Mouse (Mus musculus) cerebellum, adult 2 months (tissue): ENCODE data around the gene Nrp1. TPM values are rescaled to one million over a fixed set of nuclear protein-coding genes. Genes with fewer than 3 reads are reported as not detected.

Experiments used
- DNase-seq, 2 experiments: peaks; one replicate each; pipeline ENCODE4 v3.0.0; 2021
- H3K27ac ChIP-seq: fragments of 200-500 bp; 2 replicates; pipeline ENCODE4 v1.5.1; 2012; ENCODE audit warnings: low read length, control low read depth, inconsistent platforms; ENCODE audit not compliant: insufficient read depth
- H3K27me3 ChIP-seq: fragments of 200-500 bp; 2 replicates; pipeline ENCODE4 v1.6.1; 2012; ENCODE audit warnings: inconsistent platforms, mild to moderate bottlenecking, low read length, moderate library complexity; ENCODE audit not compliant: control insufficient read depth, insufficient read depth
- H3K4me1 ChIP-seq: fragments of 200-500 bp; 2 replicates; pipeline ENCODE4 v1.6.1; 2011; ENCODE audit warnings: low read length; ENCODE audit not compliant: control insufficient read depth, insufficient read depth
- H3K4me3 ChIP-seq: fragments of 200-500 bp; replicated peaks from 2 replicates; pipeline ENCODE3; 2011; ENCODE audit warnings: mild to moderate bottlenecking, low read depth, low read length, control low read depth; ENCODE audit not compliant: insufficient read depth
- CTCF ChIP-seq: fragments of 200-500 bp; IDR thresholded peaks from 2 replicates; pipeline ENCODE4 v1.5.1; 2011; ENCODE audit warnings: low read depth, mild to moderate bottlenecking, control low read depth, low read length, moderate library complexity, borderline replicate concordance; ENCODE audit not compliant: insufficient read depth
- POLR2A ChIP-seq: fragments of 200-500 bp; IDR thresholded peaks from 2 replicates; pipeline ENCODE4 v1.6.1; 2011; ENCODE audit warnings: low read length, control low read depth, borderline replicate concordance; ENCODE audit not compliant: insufficient read depth
- WGBS: fragments of 180-500 bp; shearing (Covaris S2); methylation state at CpG from one replicate; pipeline ENCODE4 v1.1.7; 2018; 5-methylcytosine and 5-hydroxymethylcytosine counted together
- polyA plus RNA-seq: library from polyadenylated mRNA; depleted of rRNA; stranded (reverse); fragments of >200 nt; gene quantifications from 2 replicates; pipeline ENCODE4 v1.2.3, GENCODE M21; 2012

Nrp1 gene
- polyA plus RNA-seq, 1 experiment, result 7.8 TPM

- TF ChIP-seq POLR2A (no peak), CTCF (no peak)
- no peaks in the 10 kb centered on the region for H3K4me1 ChIP-seq
- WGBS, result 61% methylated on average over 5 of the region's 5 CpGs
- no peak overlapping the region for H3K4me3 ChIP-seq
- no peak for DNase-seq
- H3K27me3 ChIP-seq, result no peaks in the 10 kb centered on the region
- H3K27ac ChIP-seq, result no peak overlapping the region
Measured at GRCm38 (mm10) chr8:128372724-128373123, 14.3 kb downstream of the Nrp1 start.

- 93% methylated on average over 6 of the region's 6 CpGs for WGBS
- no peaks in the 10 kb centered on the region for H3K27me3 ChIP-seq
- H3K4me1 ChIP-seq, result no peaks in the 10 kb centered on the region
- no peak overlapping the region for H3K27ac ChIP-seq
- H3K4me3 ChIP-seq, result no peak overlapping the region
- TF ChIP-seq CTCF (no peak), POLR2A (no peak)
- DNase-seq, result no peak
Measured at GRCm38 (mm10) chr8:128373418-128373817, 15.0 kb downstream of the Nrp1 start.

GRCm38 (mm10) chr8:128375291-128375690 lies 16.9 kb downstream of the Nrp1 start:
- no peak overlapping the region for H3K4me3 ChIP-seq
- H3K27me3 ChIP-seq, result no peaks in the 10 kb centered on the region
- no peak for DNase-seq
- 46% methylated on average over 4 of the region's 4 CpGs for WGBS
- no peak overlapping the region for H3K27ac ChIP-seq
- TF ChIP-seq CTCF (no peak), POLR2A (no peak)
- H3K4me1 ChIP-seq, result no peaks in the 10 kb centered on the region

GRCm38 (mm10) chr8:128383176-128383575 lies 24.8 kb downstream of the Nrp1 start:
- Histone ChIP-seq H3K4me3 (no peak overlapping the region), H3K4me1 (no peaks in the 10 kb centered on the region), H3K27me3 (no peaks in the 10 kb centered on the region), H3K27ac (no peak overlapping the region)
- TF ChIP-seq CTCF (no peak), POLR2A (no peak)
- no peak for DNase-seq
- 31% methylated on average over 3 of the region's 3 CpGs for WGBS

GRCm38 (mm10) chr8:128384366-128384765 lies 26.0 kb downstream of the Nrp1 start:
- Histone ChIP-seq H3K4me3 (no peak overlapping the region), H3K27ac (no peak overlapping the region), H3K4me1 (no peaks in the 10 kb centered on the region), H3K27me3 (no peaks in the 10 kb centered on the region)
- WGBS, result 77% methylated on average over 2 of the region's 2 CpGs
- DNase-seq, result no peak
- TF ChIP-seq POLR2A (no peak), CTCF (no peak)

- H3K27me3 ChIP-seq, result no peaks in the 10 kb centered on the region
- H3K4me3 ChIP-seq, result no peak overlapping the region
- no peak overlapping the region for H3K27ac ChIP-seq
- H3K4me1 ChIP-seq, result no peaks in the 10 kb centered on the region
- WGBS, result 51% methylated on average over 5 of the region's 5 CpGs
- no peak for DNase-seq
- TF ChIP-seq POLR2A (no peak), CTCF (no peak)
Measured at GRCm38 (mm10) chr8:128384921-128385332, 26.5 kb downstream of the Nrp1 start.

- Histone ChIP-seq H3K27me3 (no peaks in the 10 kb centered on the region), H3K4me3 (no peak overlapping the region), H3K4me1 (no peaks in the 10 kb centered on the region), H3K27ac (no peak overlapping the region)
- WGBS, result 81% methylated on average over 2 of the region's 2 CpGs
- TF ChIP-seq CTCF (no peak), POLR2A (no peak)
- DNase-seq, result no peak
Measured at GRCm38 (mm10) chr8:128386963-128387621, 28.7 kb downstream of the Nrp1 start.

- no peak for DNase-seq
- Histone ChIP-seq H3K27me3 (no peaks in the 10 kb centered on the region), H3K4me3 (no peak overlapping the region), H3K4me1 (no peaks in the 10 kb centered on the region), H3K27ac (no peak overlapping the region)
- TF ChIP-seq POLR2A (no peak), CTCF (no peak)
Measured at GRCm38 (mm10) chr8:128390759-128391158, 32.4 kb downstream of the Nrp1 start.
